Mouse (Mus musculus): Measurements from ENCODE around the gene Ppp6r3. TPM values are rescaled to one million over a fixed set of nuclear protein-coding genes. Genes with fewer than 3 reads are reported as not detected.

The Ppp6r3 gene
- polyA plus RNA-seq, 1 experiment from 2014 or later: 54.4 TPM

- no peak for ATAC-seq (ENCODE audit: low FRiP score)
- Histone ChIP-seq H3K27me3 (replicated peaks) (no peaks in the 10 kb centered on the region), H3K4me3 (replicated peaks) (no peak overlapping the region)
Measured at GRCm38 (mm10) chr19:3449248-3449647, 126.3 kb downstream of the Ppp6r3 start.

DNA sequence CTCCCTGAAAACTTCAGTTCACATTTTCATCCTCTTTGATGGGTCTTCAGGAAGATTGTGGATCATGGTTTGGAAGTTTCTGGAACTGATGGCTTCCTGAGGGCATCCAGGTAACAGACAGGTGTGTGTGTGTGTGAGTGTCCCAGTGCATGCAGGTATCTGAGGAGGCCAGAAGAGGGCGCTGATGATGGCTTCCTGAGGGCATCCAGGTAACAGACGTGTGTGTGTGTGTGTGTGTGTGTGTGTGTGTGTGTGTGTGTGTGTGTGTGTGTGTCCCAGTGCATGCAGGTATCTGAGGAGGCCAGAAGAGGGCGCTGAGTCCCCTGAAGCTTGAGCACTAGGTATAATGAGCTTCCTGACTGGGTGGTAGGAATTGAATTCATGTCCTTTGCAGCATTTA, 128.2 kb downstream of the Ppp6r3 start:
- Histone ChIP-seq H3K4me1 (peaks cover 11% of the 10 kb centered on the region), H3K27ac (replicated peaks) (no peak overlapping the region), H3K4me2 (no peak overlapping the region), H3K4me3 (replicated peaks) (no peak overlapping the region), H3K27me3 (replicated peaks) (no peaks in the 10 kb centered on the region; the same call in 1 of the 2 replicates), H3K9ac (replicated peaks) (no peak overlapping the region), H3K36me3 (no peaks in the 10 kb centered on the region), H3K9me3 (replicated peaks) (no peaks in the 10 kb centered on the region)
- WGBS: 73% methylated on average over 3 of the region's 3 CpGs
- no peak for ATAC-seq (ENCODE audit: low FRiP score)

More at GRCm38 (mm10) chr19:3449248-3449647, 126.3 kb downstream of the Ppp6r3 start:
- H3K27ac ChIP-seq (replicated peaks): no peak overlapping the region
- H3K4me1 ChIP-seq: peaks cover 11% of the 10 kb centered on the region
- 88% methylated on average over 3 of the region's 3 CpGs for WGBS
- no peak overlapping the region for H3K9ac ChIP-seq (replicated peaks)
- no peaks in the 10 kb centered on the region for H3K9me3 ChIP-seq (replicated peaks)
- H3K4me2 ChIP-seq: no peak overlapping the region
- H3K36me3 ChIP-seq: peaks cover 14% of the 10 kb centered on the region; the same call in 1 of the 2 replicates

GRCm38 (mm10) chr19:3441092-3441491, 134.5 kb downstream of the Ppp6r3 start:
- Histone ChIP-seq H3K9ac (replicated peaks) (no peak overlapping the region), H3K4me1 (peaks cover 13% of the 10 kb centered on the region), H3K9me3 (replicated peaks) (no peaks in the 10 kb centered on the region), H3K4me3 (replicated peaks) (no peak overlapping the region), H3K36me3 (no peaks in the 10 kb centered on the region), H3K4me2 (peak overlapping the region; percentile 33), H3K27me3 (replicated peaks) (peaks cover 2% of the 10 kb centered on the region; the same call in 1 of the 2 replicates), H3K27ac (replicated peaks) (0 out of 2 replicates have a peak overlapping the region, but pooled peaks have one; percentile 48)
- no peak for ATAC-seq (ENCODE audit: low FRiP score)
- 20% methylated on average over 10 of the region's 10 CpGs for WGBS

GRCm38 (mm10) chr19:3440667-3441066, 134.9 kb downstream of the Ppp6r3 start:
- ATAC-seq (ENCODE audit: low FRiP score): no peak
- Histone ChIP-seq H3K4me3 (replicated peaks) (no peak overlapping the region), H3K4me2 (peak overlapping the region; percentile 33), H3K4me1 (peaks cover 13% of the 10 kb centered on the region), H3K9ac (replicated peaks) (no peak overlapping the region), H3K27ac (replicated peaks) (peak overlapping the region; percentile 48), H3K9me3 (replicated peaks) (no peaks in the 10 kb centered on the region), H3K36me3 (no peaks in the 10 kb centered on the region), H3K27me3 (replicated peaks) (peaks cover 2% of the 10 kb centered on the region; the same call in 1 of the 2 replicates)
- 15% methylated on average over 5 of the region's 5 CpGs for WGBS

DNA sequence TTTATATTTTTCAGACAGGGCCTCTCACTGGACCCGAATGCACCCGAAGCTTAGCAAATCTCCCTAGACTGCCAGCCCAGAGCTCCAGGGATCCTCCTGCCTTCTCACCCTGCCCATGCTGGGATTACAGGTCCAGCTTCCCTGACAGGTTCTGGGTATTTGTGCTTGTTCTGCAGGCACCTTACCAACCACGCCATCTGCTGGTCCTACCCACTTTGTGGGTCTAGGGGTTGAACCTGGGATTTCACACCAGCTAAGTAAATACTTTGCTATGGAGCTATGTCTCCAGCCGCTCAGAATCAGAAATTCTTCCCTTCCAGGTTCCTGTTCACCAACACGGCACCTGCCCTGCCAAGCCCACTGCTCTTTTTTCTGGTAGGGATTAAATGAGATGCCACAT, 137.6 kb downstream of the Ppp6r3 start:
- H3K36me3 ChIP-seq: no peaks in the 10 kb centered on the region

GRCm38 (mm10) chr19:3436840-3437239, 138.7 kb downstream of the Ppp6r3 start:
- ATAC-seq (ENCODE audit: low FRiP score): no peak
- H3K36me3 ChIP-seq: no peaks in the 10 kb centered on the region
- H3K4me2 ChIP-seq: no peak overlapping the region
- 56% methylated on average over 9 of the region's 9 CpGs for WGBS
- no peak overlapping the region for H3K4me3 ChIP-seq (replicated peaks)
- H3K9me3 ChIP-seq (replicated peaks): no peaks in the 10 kb centered on the region
- H3K9ac ChIP-seq (replicated peaks): no peak overlapping the region
- H3K27me3 ChIP-seq (replicated peaks): 0 out of 2 replicates have a peak, but pooled peaks cover 2% of the 10 kb centered on the region
- H3K4me1 ChIP-seq: peaks cover 13% of the 10 kb centered on the region
- no peak overlapping the region for H3K27ac ChIP-seq (replicated peaks)

More for the DNA sequence above, 137.6 kb downstream of the Ppp6r3 start:
- Histone ChIP-seq H3K4me2 (no peak overlapping the region), H3K4me3 (replicated peaks) (no peak overlapping the region), H3K4me1 (peaks cover 13% of the 10 kb centered on the region), H3K9me3 (replicated peaks) (no peaks in the 10 kb centered on the region), H3K27ac (replicated peaks) (no peak overlapping the region), H3K27me3 (replicated peaks) (peaks cover 2% of the 10 kb centered on the region; the same call in 1 of the 2 replicates), H3K9ac (replicated peaks) (no peak overlapping the region)
- ATAC-seq (ENCODE audit: low FRiP score): no peak
- 74% methylated on average over 5 of the region's 5 CpGs for WGBS

DNA sequence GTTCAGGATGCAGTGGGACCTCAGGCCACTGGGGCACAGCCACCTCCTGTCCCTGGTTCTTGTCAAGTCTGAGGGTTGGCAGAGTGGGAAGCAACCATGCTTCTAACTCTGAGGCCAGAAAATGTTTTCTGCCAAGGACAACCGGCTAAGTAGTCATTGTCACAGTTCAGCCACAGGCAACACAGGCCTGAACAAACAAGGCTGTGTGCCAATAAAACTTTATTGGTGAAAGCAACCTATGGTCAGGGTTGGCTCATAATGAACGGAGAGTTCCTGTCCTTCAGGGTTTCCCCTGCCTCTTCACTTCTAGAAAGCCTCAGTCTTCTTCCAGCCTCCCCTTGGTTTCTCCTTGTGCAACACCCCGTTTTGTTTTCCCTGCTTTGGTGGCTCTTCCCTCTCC, 139.7 kb downstream of the Ppp6r3 start:
- Histone ChIP-seq H3K36me3 (no peaks in the 10 kb centered on the region), H3K9ac (replicated peaks) (no peak overlapping the region), H3K9me3 (replicated peaks) (no peaks in the 10 kb centered on the region), H3K27me3 (replicated peaks) (0 out of 2 replicates have a peak, but pooled peaks cover 2% of the 10 kb centered on the region), H3K4me2 (no peak overlapping the region), H3K27ac (replicated peaks) (no peak overlapping the region), H3K4me3 (replicated peaks) (no peak overlapping the region), H3K4me1 (peaks cover 7% of the 10 kb centered on the region)
- WGBS: 72% methylated on average over 3 of the region's 3 CpGs
- ATAC-seq (ENCODE audit: low FRiP score): no peak

GRCm38 (mm10) chr19:3434641-3435040, 140.9 kb downstream of the Ppp6r3 start:
- H3K27me3 ChIP-seq (replicated peaks): 0 out of 2 replicates have a peak, but pooled peaks cover 2% of the 10 kb centered on the region
- no peak for ATAC-seq (ENCODE audit: low FRiP score)
- no peaks in the 10 kb centered on the region for H3K4me1 ChIP-seq
- no peak overlapping the region for H3K9ac ChIP-seq (replicated peaks)
- no peak overlapping the region for H3K27ac ChIP-seq (replicated peaks)
- H3K4me3 ChIP-seq (replicated peaks): no peak overlapping the region
- WGBS: 53% methylated on average over 4 of the region's 4 CpGs
- H3K4me2 ChIP-seq: no peak overlapping the region
- no peaks in the 10 kb centered on the region for H3K9me3 ChIP-seq (replicated peaks)
- H3K36me3 ChIP-seq: no peaks in the 10 kb centered on the region

GRCm38 (mm10) chr19:3434124-3434523, 141.4 kb downstream of the Ppp6r3 start:
- H3K4me1 ChIP-seq: no peaks in the 10 kb centered on the region; the same call in 1 of the 2 replicates
- H3K4me3 ChIP-seq (replicated peaks): no peak overlapping the region
- H3K36me3 ChIP-seq: no peaks in the 10 kb centered on the region
- ATAC-seq (ENCODE audit: low FRiP score): no peak
- H3K27me3 ChIP-seq (replicated peaks): no peaks in the 10 kb centered on the region
- WGBS: 58% methylated on average over 4 of the region's 4 CpGs
- H3K4me2 ChIP-seq: no peak overlapping the region
- H3K27ac ChIP-seq (replicated peaks): no peak overlapping the region
- H3K9ac ChIP-seq (replicated peaks): no peak overlapping the region
- no peaks in the 10 kb centered on the region for H3K9me3 ChIP-seq (replicated peaks)

- no peak overlapping the region for H3K9ac ChIP-seq (replicated peaks)
- H3K27ac ChIP-seq (replicated peaks): no peak overlapping the region
- H3K4me1 ChIP-seq: no peaks in the 10 kb centered on the region; the same call in 1 of the 2 replicates
- no peaks in the 10 kb centered on the region for H3K27me3 ChIP-seq (replicated peaks)
- H3K9me3 ChIP-seq (replicated peaks): no peaks in the 10 kb centered on the region
- H3K4me2 ChIP-seq: no peak overlapping the region
- no peak for ATAC-seq (ENCODE audit: low FRiP score)
- no peaks in the 10 kb centered on the region for H3K36me3 ChIP-seq
- 77% methylated on average over 2 of the region's 2 CpGs for WGBS
- no peak overlapping the region for H3K4me3 ChIP-seq (replicated peaks)
Measured at GRCm38 (mm10) chr19:3431969-3432368, 143.6 kb downstream of the Ppp6r3 start.

DNA sequence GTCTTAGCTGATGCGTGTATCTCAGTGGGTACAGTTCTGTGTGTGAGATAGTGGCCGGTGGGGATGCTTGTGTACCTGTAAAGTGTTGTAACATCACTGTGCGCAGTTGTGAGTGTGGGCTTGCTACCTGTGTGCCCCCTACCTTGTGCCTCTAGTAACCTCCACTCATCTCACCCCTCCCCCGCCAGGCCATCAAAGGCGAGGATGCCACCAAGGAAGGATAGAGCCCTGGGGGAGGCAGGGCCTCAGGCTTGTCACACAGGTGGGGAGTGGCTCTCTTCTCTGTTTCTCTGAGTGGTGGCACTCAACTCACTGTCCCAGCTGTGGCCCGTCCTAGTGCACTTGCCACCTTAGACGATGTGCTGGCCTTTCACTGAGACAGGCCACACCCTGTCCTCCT, 144.5 kb downstream of the Ppp6r3 start:
- no peaks in the 10 kb centered on the region for H3K9me3 ChIP-seq (replicated peaks)
- 64% methylated on average over 7 of the region's 7 CpGs for WGBS
- no peaks in the 10 kb centered on the region for H3K36me3 ChIP-seq
- no peak overlapping the region for H3K27ac ChIP-seq (replicated peaks)
- no peak overlapping the region for H3K9ac ChIP-seq (replicated peaks)
- no peaks in the 10 kb centered on the region; the same call in 1 of the 2 replicates for H3K4me1 ChIP-seq
- H3K4me2 ChIP-seq: no peak overlapping the region
- no peak for ATAC-seq (ENCODE audit: low FRiP score)
- H3K27me3 ChIP-seq (replicated peaks): no peaks in the 10 kb centered on the region
- H3K4me3 ChIP-seq (replicated peaks): no peak overlapping the region

GRCm38 (mm10) chr19:3429156-3429816, 146.3 kb downstream of the Ppp6r3 start:
- WGBS: 46% methylated on average over 7 of the region's 7 CpGs
- ATAC-seq (ENCODE audit: low FRiP score): no peak
- H3K27ac ChIP-seq (replicated peaks): no peak overlapping the region
- H3K4me1 ChIP-seq: no peaks in the 10 kb centered on the region; the same call in 1 of the 2 replicates
- H3K36me3 ChIP-seq: no peaks in the 10 kb centered on the region
- H3K9me3 ChIP-seq (replicated peaks): no peaks in the 10 kb centered on the region
- no peaks in the 10 kb centered on the region for H3K27me3 ChIP-seq (replicated peaks)
- H3K4me3 ChIP-seq (replicated peaks): no peak overlapping the region
- no peak overlapping the region for H3K4me2 ChIP-seq
- H3K9ac ChIP-seq (replicated peaks): no peak overlapping the region

Data from neural tube, embryonic 15.5 days (tissue).